Mouse (Mus musculus) liver, embryonic 13.5 days (tissue): ENCODE measurements at regions not wholly inside any gene's neighbourhood (a gene's known extent, or its start where the extent isn't known, plus 50 kb on each side); places are given as distances from the start of the nearest gene placed in this dataset.
A peak's percentile ranks its signal among the peaks of the same experiment; 100 is the strongest.

Experiments
- ATAC-seq: fragments of 200-750 bp; cut with Nextera tagmentation; 2 replicates; pipeline ENCODE4 v1.8.0; 2017; ENCODE audit warnings: low read depth, mild to moderate bottlenecking, moderate number of reproducible peaks, moderate library complexity
- DNase-seq: peaks from one replicate; pipeline ENCODE4 v3.0.0; 2022
- H3K27ac ChIP-seq: fragments of 300-500 bp; sonication (generic); 2 replicates; pipeline ENCODE4 v1.5.1; 2015; ENCODE audit warnings: moderate library complexity, mild to moderate bottlenecking, inconsistent platforms
- H3K27me3 ChIP-seq: fragments of 300-500 bp; sonication (generic); 2 replicates; pipeline ENCODE4 v1.6.1; 2015; ENCODE audit warnings: mild to moderate bottlenecking, inconsistent platforms
- H3K36me3 ChIP-seq: fragments of 300-500 bp; sonication (generic); 2 replicates; pipeline ENCODE4 v1.6.1; 2015; ENCODE audit warnings: mild to moderate bottlenecking, inconsistent platforms
- H3K4me1 ChIP-seq: fragments of 300-500 bp; sonication (generic); replicated peaks from 2 replicates; pipeline ENCODE4 v1.6.1; 2015; ENCODE audit warnings: inconsistent platforms
- H3K4me2 ChIP-seq: fragments of 300-500 bp; sonication (generic); 2 replicates; pipeline ENCODE4 v1.6.1; 2015; ENCODE audit warnings: inconsistent platforms, mild to moderate bottlenecking, moderate library complexity
- H3K4me3 ChIP-seq: fragments of 300-500 bp; sonication (generic); replicated peaks from 2 replicates; pipeline ENCODE4 v1.5.1; 2015; ENCODE audit warnings: mild to moderate bottlenecking, inconsistent platforms
- H3K9ac ChIP-seq: fragments of 300-500 bp; sonication (generic); 2 replicates; pipeline ENCODE4 v1.6.1; 2015; ENCODE audit warnings: mild to moderate bottlenecking, inconsistent platforms
- H3K9me3 ChIP-seq: fragments of 300-500 bp; sonication (generic); replicated peaks from 2 replicates; pipeline ENCODE4 v1.6.1; 2016; ENCODE audit warnings: inconsistent platforms
- WGBS: fragments of 180-500 bp; shearing (Covaris S2); methylation state at CpG from one replicate; pipeline ENCODE4 v1.1.7; 2015; ENCODE audit not compliant: insufficient replicate concordance; 5-methylcytosine and 5-hydroxymethylcytosine counted together

- DNase-seq = peak; percentile 32
- WGBS = 79% methylated on average over 2 of the region's 2 CpGs
Measured at GRCm38 (mm10) chr13:93243076-93243475, 50.9 kb upstream of the Tent2 start.

GRCm38 (mm10) chr13:93248711-93249110 lies 50.7 kb upstream of the Homer1 start:
- Histone ChIP-seq H3K4me2 (no peak overlapping the region), H3K27me3 (no peaks in the 10 kb centered on the region), H3K4me3 (no peak overlapping the region), H3K4me1 (no peaks in the 10 kb centered on the region), H3K36me3 (no peaks in the 10 kb centered on the region), H3K9ac (no peak overlapping the region), H3K27ac (no peak overlapping the region), H3K9me3 (no peaks in the 10 kb centered on the region)
- no peak for DNase-seq
- WGBS = 53% methylated on average over 4 of the region's 4 CpGs
- ATAC-seq = no peak

More at GRCm38 (mm10) chr13:93243076-93243475, 50.9 kb upstream of the Tent2 start:
- Histone ChIP-seq H3K4me1 (peaks cover 30% of the 10 kb centered on the region), H3K27ac (no peak overlapping the region), H3K4me3 (no peak overlapping the region), H3K9ac (no peak overlapping the region), H3K27me3 (no peaks in the 10 kb centered on the region), H3K36me3 (no peaks in the 10 kb centered on the region), H3K4me2 (no peak overlapping the region), H3K9me3 (no peaks in the 10 kb centered on the region)
- ATAC-seq = no peak
